Mouse (Mus musculus): Measurements from ENCODE around the gene Psme2. TPM values are rescaled to one million over a fixed set of nuclear protein-coding genes. Genes with fewer than 3 reads are reported as not detected.
A peak's percentile ranks its signal among the peaks of the same experiment; 100 is the strongest.

Psme2 gene
- polyA plus RNA-seq, 1 experiment from 2014 or later: 308 TPM

DNA sequence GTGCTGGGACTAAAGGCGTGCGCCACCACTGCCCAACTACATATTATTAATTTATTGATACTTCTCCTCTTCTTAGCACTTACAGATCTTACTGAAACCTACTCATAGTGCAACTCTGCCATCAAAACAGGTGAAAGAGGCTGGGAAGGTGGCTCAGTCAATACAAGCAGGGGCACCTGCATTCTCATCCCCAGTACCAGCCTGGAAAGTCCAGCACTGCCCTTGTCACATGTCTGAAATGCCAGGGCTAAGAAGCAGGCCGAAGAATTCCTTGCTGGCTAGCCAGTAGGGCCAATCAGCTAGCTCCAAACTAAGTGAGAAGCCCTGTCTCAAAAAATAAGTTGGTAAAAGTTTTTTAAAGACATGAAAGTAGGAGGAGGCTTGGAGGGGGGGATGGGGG lies 33.3 kb downstream of the Psme2 start:
- Histone ChIP-seq H3K9me3 (ENCODE audit: low read length) (no peaks in the 10 kb centered on the region), H3K27ac (ENCODE audit: low read length) (peak overlapping the region; percentile 58), H3K4me3 (ENCODE audit: low read depth, low read length) (no peak overlapping the region), H3K4me1 (ENCODE audit: insufficient read depth, low read depth, low read length) (peaks cover 7% of the 10 kb centered on the region; the same call in 1 of the 2 replicates), H3K4me2 (replicated peaks; ENCODE audit: low read depth, low read length) (no peak overlapping the region), H3K36me3 (ENCODE audit: insufficient read depth, low read length) (no peaks in the 10 kb centered on the region), H3K9ac (replicated peaks; ENCODE audit: low read depth) (no peak overlapping the region), H3K27me3 (replicated peaks; ENCODE audit: insufficient read depth, low read length) (no peaks in the 10 kb centered on the region)
- DNase-seq (ENCODE audit: low spot score) (peak; percentile 21), ATAC-seq (no peak)
- 79% methylated on average over 3 of the region's 3 CpGs for WGBS
- TF ChIP-seq CTCF (IDR thresholded peaks at IDR 0.05) (no peak), EP300 (IDR thresholded peaks at IDR 0.05) (no peak)

DNA sequence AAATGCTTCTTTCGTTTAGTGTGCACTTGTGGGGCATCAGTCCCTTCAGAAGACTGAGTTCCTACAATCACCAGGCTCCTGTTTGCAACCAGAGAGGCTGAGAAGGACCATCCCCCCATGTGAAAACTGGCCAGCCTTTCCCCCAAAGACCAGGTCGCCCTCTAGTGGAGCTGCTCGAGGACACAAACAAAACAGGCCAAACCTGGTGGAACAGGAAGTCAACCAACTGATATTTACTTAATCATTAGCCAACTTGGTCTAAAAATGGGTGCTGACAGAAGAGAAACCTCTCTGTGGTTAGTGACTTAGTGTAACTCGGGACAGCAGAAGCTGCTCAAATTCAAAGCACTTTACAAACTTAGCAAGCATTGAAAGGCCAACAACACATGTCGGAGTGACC lies 33.9 kb downstream of the Psme2 start:
- no peak for ATAC-seq
- no peaks in the 10 kb centered on the region for H3K9me3 ChIP-seq (ENCODE audit: low read length)
- no peak overlapping the region for H3K4me2 ChIP-seq (replicated peaks; ENCODE audit: low read depth, low read length)
- H3K4me1 ChIP-seq (ENCODE audit: insufficient read depth, low read depth, low read length): peaks cover 7% of the 10 kb centered on the region; the same call in 1 of the 2 replicates
- peak; percentile 95 for DNase-seq (ENCODE audit: low spot score)
- H3K4me3 ChIP-seq (ENCODE audit: low read depth, low read length): no peak overlapping the region
- H3K36me3 ChIP-seq (ENCODE audit: insufficient read depth, low read length): no peaks in the 10 kb centered on the region
- peak overlapping the region; percentile 58 for H3K27ac ChIP-seq (ENCODE audit: low read length)
- 20% methylated on average over 5 of the region's 5 CpGs for WGBS
- TF ChIP-seq EP300 (IDR thresholded peaks at IDR 0.05) (peak; percentile 55), CTCF (IDR thresholded peaks at IDR 0.05) (peak; percentile 96)
- no peaks in the 10 kb centered on the region for H3K27me3 ChIP-seq (replicated peaks; ENCODE audit: insufficient read depth, low read length)
- no peak overlapping the region for H3K9ac ChIP-seq (replicated peaks; ENCODE audit: low read depth)

DNA sequence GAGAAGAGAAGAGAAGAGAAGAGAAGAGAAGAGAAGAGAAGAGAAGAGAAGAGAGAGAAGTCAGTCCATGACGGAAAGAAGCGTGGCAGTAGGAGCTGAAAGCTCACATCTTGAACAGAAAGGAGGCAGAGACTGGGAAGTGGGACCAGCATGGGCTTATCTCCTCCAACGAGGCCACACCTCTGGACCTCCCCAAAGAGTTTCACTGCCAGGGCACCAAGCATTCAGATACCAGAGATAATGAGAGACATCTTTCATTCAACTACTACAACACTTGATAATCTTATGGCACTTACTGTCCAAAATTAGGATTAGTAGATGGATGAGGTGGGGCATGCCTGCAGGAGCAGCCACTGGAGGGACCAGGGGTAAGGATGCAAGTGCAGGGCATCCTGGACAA lies 35.1 kb downstream of the Psme2 start:
- WGBS: 67% methylated on average over 3 of the region's 3 CpGs
- no peak for TF ChIP-seq CTCF (IDR thresholded peaks at IDR 0.05)
- no peak for TF ChIP-seq EP300 (IDR thresholded peaks at IDR 0.05)
- H3K27me3 ChIP-seq (replicated peaks; ENCODE audit: insufficient read depth, low read length): no peaks in the 10 kb centered on the region

DNA sequence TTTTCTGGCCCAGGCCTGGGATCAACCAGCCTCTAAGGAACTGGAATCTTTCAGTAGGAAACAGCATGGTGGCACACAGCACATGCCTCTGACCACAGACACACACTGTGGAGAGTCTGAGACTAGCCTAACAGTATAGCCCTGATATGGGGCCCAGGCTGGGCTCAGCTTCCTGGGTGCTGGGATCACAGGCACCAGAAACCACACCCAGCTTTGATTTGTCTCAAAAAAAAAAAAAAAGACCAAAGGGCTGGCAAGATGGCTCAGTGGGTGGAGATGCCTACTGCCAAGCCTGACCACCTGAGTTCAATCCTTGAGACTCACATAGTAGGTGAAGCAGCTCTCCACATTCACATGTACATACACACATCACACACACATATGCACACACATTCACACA lies 36.3 kb downstream of the Psme2 start:
- Histone ChIP-seq H3K27me3 (replicated peaks; ENCODE audit: insufficient read depth, low read length) (no peaks in the 10 kb centered on the region), H3K4me1 (ENCODE audit: insufficient read depth, low read depth, low read length) (no peaks in the 10 kb centered on the region), H3K9ac (replicated peaks; ENCODE audit: low read depth) (no peak overlapping the region), H3K4me3 (ENCODE audit: low read depth, low read length) (no peak overlapping the region), H3K27ac (ENCODE audit: low read length) (no peak overlapping the region), H3K4me2 (replicated peaks; ENCODE audit: low read depth, low read length) (no peak overlapping the region), H3K9me3 (ENCODE audit: low read length) (no peaks in the 10 kb centered on the region), H3K36me3 (ENCODE audit: insufficient read depth, low read length) (0 out of 2 replicates have a peak, but pooled peaks cover 3% of the 10 kb centered on the region)
- no peak for ATAC-seq
- no peak for DNase-seq (ENCODE audit: low spot score)
- TF ChIP-seq EP300 (IDR thresholded peaks at IDR 0.05) (no peak), CTCF (IDR thresholded peaks at IDR 0.05) (no peak)

More for the DNA sequence above, 35.1 kb downstream of the Psme2 start:
- Histone ChIP-seq H3K36me3 (ENCODE audit: insufficient read depth, low read length) (no peaks in the 10 kb centered on the region), H3K4me1 (ENCODE audit: insufficient read depth, low read depth, low read length) (no peaks in the 10 kb centered on the region), H3K4me2 (replicated peaks; ENCODE audit: low read depth, low read length) (no peak overlapping the region), H3K9ac (replicated peaks; ENCODE audit: low read depth) (no peak overlapping the region), H3K4me3 (ENCODE audit: low read depth, low read length) (no peak overlapping the region), H3K9me3 (ENCODE audit: low read length) (no peaks in the 10 kb centered on the region), H3K27ac (ENCODE audit: low read length) (no peak overlapping the region)
- no peak for ATAC-seq
- DNase-seq (ENCODE audit: low spot score): no peak

DNA sequence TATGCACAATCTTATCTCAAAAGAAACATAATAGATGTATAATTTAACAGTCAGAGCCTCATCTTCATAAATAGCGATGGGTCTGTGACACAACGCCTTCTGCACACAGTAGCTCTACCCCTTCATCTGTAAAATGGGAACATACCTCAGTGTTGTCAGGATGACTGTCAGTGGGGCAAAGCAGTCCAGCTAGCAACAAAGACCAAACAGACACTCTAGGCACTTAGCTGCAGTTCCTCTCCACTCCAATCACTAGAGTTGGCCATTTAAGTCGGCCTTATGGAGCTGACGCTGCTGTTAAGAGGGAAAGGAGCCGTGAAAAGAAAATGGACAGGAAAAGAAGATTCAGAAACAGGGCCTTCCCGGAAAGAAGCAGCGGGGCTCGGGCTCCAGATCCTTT lies 39.1 kb downstream of the Psme2 start:
- peaks cover 23% of the 10 kb centered on the region; the same call in 1 of the 2 replicates for H3K36me3 ChIP-seq (ENCODE audit: insufficient read depth, low read length)
- WGBS: 87% methylated on average over 8 of the region's 8 CpGs
- ATAC-seq: no peak
- no peaks in the 10 kb centered on the region for H3K4me1 ChIP-seq (ENCODE audit: insufficient read depth, low read depth, low read length)
- no peak overlapping the region for H3K4me3 ChIP-seq (ENCODE audit: low read depth, low read length)
- no peaks in the 10 kb centered on the region for H3K27me3 ChIP-seq (replicated peaks; ENCODE audit: insufficient read depth, low read length)
- TF ChIP-seq EP300 (IDR thresholded peaks at IDR 0.05) (no peak), CTCF (IDR thresholded peaks at IDR 0.05) (no peak)
- H3K4me2 ChIP-seq (replicated peaks; ENCODE audit: low read depth, low read length): no peak overlapping the region
- H3K9me3 ChIP-seq (ENCODE audit: low read length): no peaks in the 10 kb centered on the region
- no peak for DNase-seq (ENCODE audit: low spot score)
- H3K9ac ChIP-seq (replicated peaks; ENCODE audit: low read depth): no peak overlapping the region
- H3K27ac ChIP-seq (ENCODE audit: low read length): no peak overlapping the region

DNA sequence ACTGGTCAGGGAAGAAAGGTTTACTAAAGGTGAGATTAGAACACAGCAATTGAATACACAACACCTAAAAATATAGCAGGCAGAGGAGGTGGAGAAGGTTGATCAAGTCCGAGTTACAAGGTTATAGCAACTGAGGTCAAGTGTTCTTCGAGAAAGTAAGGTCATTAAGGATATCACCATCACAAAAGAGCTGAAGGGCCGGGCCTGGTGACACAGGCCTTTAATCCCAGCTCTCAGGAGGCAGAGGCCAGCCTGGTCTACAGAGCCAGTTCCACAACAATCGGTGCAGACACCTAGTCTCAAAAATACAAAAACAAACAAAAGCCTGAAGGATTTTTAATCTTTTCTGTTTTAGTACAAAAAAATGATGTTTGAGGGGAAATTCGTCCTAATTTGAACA lies 39.6 kb downstream of the Psme2 start:
- ATAC-seq: no peak
- TF ChIP-seq CTCF (IDR thresholded peaks at IDR 0.05): no peak
- no peak for TF ChIP-seq EP300 (IDR thresholded peaks at IDR 0.05)

DNA sequence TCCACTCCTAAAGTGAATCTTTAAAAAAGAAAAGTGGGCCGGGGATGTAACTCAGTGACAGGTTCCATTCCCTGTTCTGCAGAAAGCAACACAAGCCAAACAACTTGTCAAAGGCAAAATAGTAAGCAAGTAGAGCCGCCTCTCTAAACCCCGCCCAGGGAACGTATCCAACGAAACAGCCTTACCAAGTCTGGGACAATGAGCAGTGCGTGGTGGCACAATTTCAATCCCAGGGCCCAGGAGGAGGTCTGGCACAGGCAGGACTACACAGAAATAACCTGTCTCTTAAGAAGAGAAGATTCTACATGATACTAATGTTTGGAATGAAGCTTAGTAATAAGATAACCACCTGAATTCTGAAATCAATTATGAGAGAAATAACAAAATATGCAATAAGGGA lies 40.7 kb downstream of the Psme2 start:
- no peaks in the 10 kb centered on the region for H3K27me3 ChIP-seq (replicated peaks; ENCODE audit: insufficient read depth, low read length)
- no peak for ATAC-seq
- peaks cover 27% of the 10 kb centered on the region; the same call in 1 of the 2 replicates for H3K36me3 ChIP-seq (ENCODE audit: insufficient read depth, low read length)

More for the DNA sequence above, 39.6 kb downstream of the Psme2 start:
- H3K9ac ChIP-seq (replicated peaks; ENCODE audit: low read depth): no peak overlapping the region
- no peaks in the 10 kb centered on the region for H3K27me3 ChIP-seq (replicated peaks; ENCODE audit: insufficient read depth, low read length)
- H3K4me1 ChIP-seq (ENCODE audit: insufficient read depth, low read depth, low read length): no peaks in the 10 kb centered on the region
- no peak overlapping the region for H3K4me3 ChIP-seq (ENCODE audit: low read depth, low read length)
- peaks cover 23% of the 10 kb centered on the region; the same call in 1 of the 2 replicates for H3K36me3 ChIP-seq (ENCODE audit: insufficient read depth, low read length)
- DNase-seq (ENCODE audit: low spot score): no peak
- WGBS: 63% methylated on average over 5 of the region's 5 CpGs
- H3K9me3 ChIP-seq (ENCODE audit: low read length): no peaks in the 10 kb centered on the region
- no peak overlapping the region for H3K27ac ChIP-seq (ENCODE audit: low read length)
- no peak overlapping the region for H3K4me2 ChIP-seq (replicated peaks; ENCODE audit: low read depth, low read length)

More for the DNA sequence above, 40.7 kb downstream of the Psme2 start:
- no peak overlapping the region for H3K27ac ChIP-seq (ENCODE audit: low read length)
- no peak overlapping the region for H3K4me3 ChIP-seq (ENCODE audit: low read depth, low read length)
- no peak overlapping the region for H3K4me2 ChIP-seq (replicated peaks; ENCODE audit: low read depth, low read length)
- no peak for DNase-seq (ENCODE audit: low spot score)
- H3K4me1 ChIP-seq (ENCODE audit: insufficient read depth, low read depth, low read length): no peaks in the 10 kb centered on the region
- no peaks in the 10 kb centered on the region for H3K9me3 ChIP-seq (ENCODE audit: low read length)
- no peak for TF ChIP-seq EP300 (IDR thresholded peaks at IDR 0.05)
- TF ChIP-seq CTCF (IDR thresholded peaks at IDR 0.05): no peak
- 84% methylated on average over 6 of the region's 6 CpGs for WGBS
- H3K9ac ChIP-seq (replicated peaks; ENCODE audit: low read depth): no peak overlapping the region

Measured in lung, postnatal 0 days (tissue).